Mouse (Mus musculus): ENCODE data around the gene Rnf123.

Rnf123 gene

DNA sequence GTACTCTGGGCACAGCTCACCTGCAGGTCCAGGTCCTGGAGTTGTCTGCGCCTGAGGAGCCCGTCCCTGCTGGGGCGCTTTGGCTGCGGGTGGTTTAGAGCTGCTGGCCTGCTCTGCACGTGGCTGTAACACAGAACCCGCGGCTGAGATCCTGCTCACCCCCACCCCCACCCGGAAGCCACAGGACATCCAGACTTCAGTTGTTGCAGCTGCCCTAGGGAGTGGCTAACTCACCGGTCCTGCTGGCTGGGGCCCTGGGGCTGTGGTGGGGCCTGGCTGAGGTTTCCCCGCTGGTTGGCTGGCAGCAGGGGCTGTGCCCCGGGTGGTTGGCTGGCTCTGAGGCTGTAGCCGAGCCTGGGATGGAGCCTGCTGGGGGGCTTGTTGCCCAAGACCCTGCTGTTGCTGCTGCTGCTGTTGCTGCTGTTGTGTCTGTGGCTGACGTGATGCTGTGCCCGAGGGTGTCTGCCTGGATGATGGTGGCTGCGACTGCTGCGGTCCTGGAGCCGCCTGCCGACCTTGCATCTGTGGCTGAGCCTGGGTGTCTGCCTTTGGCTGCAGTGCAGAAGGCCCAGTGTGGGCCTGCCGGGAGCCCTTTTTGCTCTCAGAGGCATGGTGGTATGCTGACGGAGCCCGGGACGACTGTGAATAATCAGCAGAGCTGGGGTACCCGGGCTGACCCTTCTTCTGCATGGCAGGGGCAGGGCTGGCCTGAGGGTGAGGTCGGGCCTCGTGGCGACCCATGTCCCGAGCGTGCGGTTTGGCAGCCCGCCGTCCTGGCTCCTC is 21.8 kb upstream of the Rnf123 start:
- DNase-seq (ENCODE audit: low spot score in 2 of 2): no peak

- DNase-seq (ENCODE audit: low spot score in 2 of 2): no peak
Observed at GRCm38 (mm10) chr9:108099619-108100018, 16.5 kb upstream of the Rnf123 start.

DNA sequence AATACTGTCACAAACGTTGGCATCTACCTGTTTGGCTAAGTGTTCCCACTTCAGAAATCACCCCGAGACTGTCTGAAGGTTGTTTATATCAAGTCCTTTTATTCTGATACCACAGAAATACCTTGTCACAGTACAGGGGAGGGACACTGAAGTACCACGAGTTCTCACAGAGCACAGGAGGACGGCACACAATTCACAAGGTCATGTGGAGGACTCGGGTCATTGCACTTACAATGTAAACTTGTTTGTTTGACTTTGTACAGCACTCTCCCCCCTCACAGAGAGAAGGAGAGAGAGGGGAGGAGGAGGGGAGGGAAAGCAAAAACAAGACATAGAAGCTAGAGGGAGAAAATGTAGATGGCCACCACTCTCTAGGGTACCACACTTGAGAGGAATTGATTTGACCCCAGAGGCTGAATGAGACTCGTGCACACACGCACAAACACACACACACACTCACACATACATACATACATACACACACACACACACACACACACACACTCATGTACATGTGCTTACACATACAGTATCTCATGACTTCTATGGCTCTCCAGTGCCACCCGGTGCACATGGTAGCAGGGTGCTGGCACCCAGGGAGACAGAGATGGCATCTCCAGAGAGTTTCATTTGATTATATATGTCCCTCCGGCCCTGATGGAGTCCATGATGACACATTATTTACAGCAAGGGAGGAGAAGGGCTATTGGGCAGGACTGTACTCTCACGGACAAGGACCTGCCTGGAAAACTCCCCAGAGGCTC is 13.0 kb upstream of the Rnf123 start:
- DNase-seq (ENCODE audit: low spot score in 2 of 2): no peak

- peak; percentile 47 to 71 for DNase-seq (ENCODE audit: low spot score in 2 of 2)
Observed at GRCm38 (mm10) chr9:108095518-108095917, 12.4 kb upstream of the Rnf123 start.

DNA sequence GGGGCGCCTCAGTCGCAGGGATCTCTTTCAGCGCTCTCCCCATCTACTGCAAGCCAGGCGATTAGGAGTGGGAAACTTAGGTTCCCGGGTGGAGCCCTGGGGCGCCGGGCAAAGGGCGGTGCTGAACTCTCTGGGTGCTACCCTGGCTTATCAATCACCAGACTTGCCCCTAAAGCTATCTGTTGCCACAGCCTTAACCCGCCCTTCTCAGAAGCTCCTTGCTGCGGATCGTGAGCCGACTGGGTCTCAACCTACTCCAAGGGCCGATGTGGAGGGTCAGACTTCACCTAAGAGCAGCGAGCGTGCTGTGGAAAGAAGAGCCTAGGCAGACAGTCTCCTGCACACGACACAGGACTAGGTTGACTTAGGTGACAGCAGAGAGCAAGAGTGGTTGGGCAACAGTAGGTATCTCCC is 11.9 kb upstream of the Rnf123 start:
- DNase-seq (ENCODE audit: low spot score in 2 of 2): peak; percentile 72 to 78

GRCm38 (mm10) chr9:108094184-108094941 is 11.2 kb upstream of the Rnf123 start, which contains the start of gene Apeh:
Gene Apeh (minus strand): TSS chr9:108094606.
- peak; percentile 98 to 99 for DNase-seq (ENCODE audit: low spot score in 2 of 2)

DNA sequence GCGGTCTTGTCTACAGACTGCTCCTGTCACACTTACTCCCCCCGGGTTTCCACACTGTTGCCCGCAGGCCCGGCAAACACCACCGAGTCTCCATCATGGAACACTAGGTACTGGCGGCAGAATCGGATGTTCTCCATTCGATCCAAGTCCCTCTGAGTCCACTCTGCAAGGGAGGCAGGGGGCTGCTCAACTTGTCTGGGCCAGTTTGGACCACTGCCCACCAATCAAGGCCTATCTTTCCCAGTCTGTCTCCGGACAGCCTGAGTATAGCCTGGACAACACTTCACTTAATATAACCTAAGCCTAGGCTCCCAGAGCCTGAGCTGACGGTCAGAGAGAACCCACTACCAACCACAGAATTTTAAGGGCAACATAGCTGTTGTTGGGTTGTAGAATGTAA is 10.4 kb upstream of the Rnf123 start:
- no peak for DNase-seq (ENCODE audit: low spot score in 2 of 2)

DNA sequence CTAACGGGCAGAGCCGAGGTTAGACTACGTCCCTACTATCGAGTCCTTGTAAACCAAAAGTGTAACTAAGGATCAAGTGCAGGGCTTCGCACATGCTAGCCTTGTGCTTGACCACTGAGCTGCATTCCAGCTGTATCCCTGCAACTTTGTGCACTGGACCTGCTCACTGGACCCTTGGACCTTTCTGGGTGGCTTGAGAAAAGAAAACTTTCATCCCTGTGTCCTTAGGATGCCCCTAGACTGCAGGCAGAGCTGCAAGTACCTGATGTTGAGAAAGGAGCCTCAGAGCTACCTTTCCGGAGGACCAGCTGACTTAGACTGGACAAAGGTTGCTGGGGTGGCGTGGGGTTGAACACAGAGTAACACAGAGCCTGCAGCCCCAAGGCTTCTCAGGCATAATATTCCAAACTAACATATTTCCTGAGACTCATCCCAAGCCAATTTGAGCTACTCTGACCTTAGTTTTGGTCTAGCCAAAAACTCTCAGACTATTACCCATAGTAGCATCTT is 7.5 kb upstream of the Rnf123 start:
- no peak for DNase-seq (ENCODE audit: low spot score in 2 of 2)

- DNase-seq (ENCODE audit: low spot score in 2 of 2): no peak
Observed at GRCm38 (mm10) chr9:108085261-108085660, 2.1 kb upstream of the Rnf123 start.

GRCm38 (mm10) chr9:108083561-108083960 is 415 bp upstream of the Rnf123 start:
- no peak for DNase-seq (ENCODE audit: low spot score in 2 of 2)

GRCm38 (mm10) chr9:108082549-108082948 is 597 bp downstream of the Rnf123 start:
- no peak for DNase-seq (ENCODE audit: low spot score in 2 of 2)

GRCm38 (mm10) chr9:108080168-108080567 is 3.0 kb downstream of the Rnf123 start, which contains the start of gene Mst1:
Gene Mst1 (plus strand): TSS chr9:108080436.
- peak in 1 of 2 experiments; percentile 49 for DNase-seq (ENCODE audit: low spot score in 2 of 2)

DNA sequence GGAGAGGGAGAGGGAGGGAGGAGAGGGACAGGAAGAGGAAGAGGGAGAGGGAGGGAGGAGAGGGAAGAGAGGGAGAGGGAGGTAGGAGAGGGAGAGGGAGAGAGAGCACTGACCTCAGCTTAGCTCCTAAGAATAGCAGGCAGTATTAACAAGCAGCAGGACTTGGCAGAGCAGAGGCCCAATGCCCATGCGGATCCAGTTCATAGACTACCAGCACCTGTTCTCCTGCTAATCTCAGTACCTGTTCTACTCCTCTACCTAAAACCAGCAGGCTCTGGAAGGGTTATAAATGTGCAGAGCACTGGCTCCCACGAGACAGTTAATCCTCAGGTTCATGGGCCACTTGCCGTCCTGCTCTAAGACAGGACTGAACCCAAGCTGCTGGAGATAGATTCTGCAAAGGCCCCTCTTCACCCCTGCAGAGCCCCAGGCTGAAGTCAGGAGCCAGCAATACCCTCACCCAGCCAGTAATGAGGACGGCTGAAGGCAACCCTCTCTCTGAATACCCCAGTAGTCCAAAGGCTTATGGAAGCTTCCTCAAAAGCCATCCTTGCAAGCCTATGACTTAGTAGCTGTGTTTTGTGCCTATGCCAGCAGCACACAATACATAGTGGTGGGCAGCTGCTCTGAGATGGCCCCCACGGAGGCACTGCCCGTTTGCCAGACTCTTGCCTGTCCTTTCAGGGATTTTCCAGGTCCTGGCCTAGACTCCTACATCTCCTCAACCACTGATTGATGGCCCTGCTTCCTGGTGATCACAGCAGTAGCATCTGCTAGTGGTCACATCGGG is 9.8 kb downstream of the Rnf123 start:
- DNase-seq (ENCODE audit: low spot score in 2 of 2): no peak

DNA sequence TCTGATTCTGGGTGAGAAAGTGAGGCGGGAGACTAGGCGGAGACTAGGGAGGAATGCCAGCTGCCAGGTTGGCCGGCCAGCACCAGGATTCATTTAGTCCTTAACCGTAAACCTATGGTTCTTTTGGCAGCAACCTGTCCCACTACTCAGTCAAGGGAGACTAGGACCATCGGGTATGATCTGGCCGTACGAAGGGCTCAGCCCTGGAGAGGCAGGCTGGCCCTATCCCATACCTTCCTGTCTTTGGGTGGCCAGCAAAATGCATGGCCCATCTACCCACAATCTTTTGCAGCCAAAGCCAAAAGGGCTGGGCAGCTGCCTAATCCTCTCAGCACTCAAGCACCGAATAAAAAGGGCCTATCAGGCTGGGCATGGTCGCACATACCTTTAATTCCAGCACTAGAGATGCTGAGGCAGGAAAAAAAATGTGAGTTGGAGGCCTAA is 10.6 kb downstream of the Rnf123 start:
- no peak for DNase-seq (ENCODE audit: low spot score in 2 of 2)

GRCm38 (mm10) chr9:108071801-108072200 is 11.3 kb downstream of the Rnf123 start:
- DNase-seq (ENCODE audit: low spot score in 2 of 2): no peak

GRCm38 (mm10) chr9:108069529-108069928 is 13.6 kb downstream of the Rnf123 start:
- no peak for DNase-seq (ENCODE audit: low spot score in 2 of 2)

DNA sequence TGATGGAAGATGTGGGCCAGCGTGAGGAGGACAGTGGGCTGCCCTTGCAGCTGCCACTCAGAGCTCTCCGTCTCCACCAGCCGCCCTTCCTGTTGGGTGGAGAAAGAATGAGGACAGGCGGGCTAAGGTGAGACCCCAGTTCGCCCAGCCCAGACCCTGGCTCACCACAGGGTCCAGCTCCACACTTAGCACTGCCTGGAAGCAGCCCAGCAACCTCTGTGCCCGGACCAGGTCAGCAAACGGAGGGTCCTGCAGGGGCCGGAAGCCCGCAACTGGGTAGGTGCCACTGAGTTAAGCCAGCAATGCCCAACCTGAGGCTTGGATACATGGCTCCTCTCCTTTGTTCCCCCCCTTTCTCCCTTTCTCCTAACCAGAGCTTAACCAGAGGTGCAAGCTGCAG is 14.1 kb downstream of the Rnf123 start:
- no peak for DNase-seq (ENCODE audit: low spot score in 2 of 2)

- peak; percentile 64 to 80 for DNase-seq (ENCODE audit: low spot score in 2 of 2)
Observed at GRCm38 (mm10) chr9:108067900-108068299, 15.2 kb downstream of the Rnf123 start.

- no peak for DNase-seq (ENCODE audit: low spot score in 2 of 2)
Observed at GRCm38 (mm10) chr9:108067199-108067598, 15.9 kb downstream of the Rnf123 start.

DNA sequence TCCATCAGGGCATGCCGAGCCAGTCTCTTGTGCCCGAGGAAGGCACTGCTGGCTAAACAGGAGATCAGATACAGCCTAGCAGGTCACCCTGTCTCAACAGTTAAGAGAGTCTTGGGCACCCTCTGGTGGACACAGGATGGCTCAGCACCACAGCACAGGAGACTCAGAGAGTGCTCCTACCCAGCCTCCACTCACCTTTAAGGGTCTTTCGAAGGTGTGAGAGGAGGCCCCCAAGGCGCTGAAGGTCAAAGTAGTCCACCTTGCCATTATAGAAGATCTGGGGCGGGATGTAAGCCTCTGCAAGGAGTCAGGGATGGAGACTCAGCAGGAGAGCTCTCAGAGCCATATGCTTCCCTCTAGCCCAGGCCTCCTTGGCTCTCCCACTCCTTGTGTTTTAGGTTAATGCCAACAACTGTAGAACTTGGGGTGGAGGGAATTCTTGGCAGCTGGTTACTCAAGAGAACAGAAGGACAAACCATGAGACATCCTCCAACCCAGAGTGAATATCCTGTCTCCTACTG is 17.6 kb downstream of the Rnf123 start:
- peak in 1 of 2 experiments; percentile 62 for DNase-seq (ENCODE audit: low spot score in 2 of 2)

DNA sequence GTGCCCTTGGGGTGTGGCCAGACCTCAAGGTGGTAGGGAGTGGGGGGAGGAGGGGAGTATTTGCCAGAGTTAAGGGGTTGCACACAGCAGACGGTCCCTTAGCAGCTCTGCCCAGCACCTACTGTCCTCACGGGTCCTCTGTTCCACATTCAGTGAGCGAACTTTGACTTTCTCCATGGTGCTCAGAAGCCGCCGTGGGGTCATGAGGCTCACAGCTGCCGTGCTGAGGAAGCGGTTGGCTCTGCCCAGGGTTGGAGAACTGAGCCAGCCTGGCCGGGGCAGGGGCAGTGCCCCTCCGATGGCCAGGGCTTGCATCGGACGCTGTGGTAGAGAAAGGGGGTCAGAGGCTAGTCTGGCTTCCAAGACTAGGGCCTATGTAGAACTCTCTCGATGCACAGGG is 19.8 kb downstream of the Rnf123 start:
- no peak for DNase-seq (ENCODE audit: low spot score in 2 of 2)
